Mouse (Mus musculus) stomach, embryonic 16.5 days (tissue): ENCODE measurements around the gene Parvb. TPM values are rescaled to one million over a fixed set of nuclear protein-coding genes. Genes with fewer than 3 reads are reported as not detected.
A peak's percentile ranks its signal among the peaks of the same experiment; 100 is the strongest.
"Not testable (repeated sequence)": the region's sequence is repeated elsewhere in the genome, so short reads cannot be mapped to it uniquely, and the experiment has no call there.

ENCODE experiments used
- ATAC-seq: fragments of 200-750 bp; cut with Nextera tagmentation; 2 replicates; pipeline ENCODE4 v1.8.0; 2017; ENCODE audit warnings: moderate number of reproducible peaks, moderate TSS enrichment; ENCODE audit not compliant: insufficient read depth, low FRiP score
- H3K27ac ChIP-seq: fragments of 300-500 bp; sonication (generic); 2 replicates; pipeline ENCODE4 v1.5.1; 2014; ENCODE audit warnings: low read length
- H3K27me3 ChIP-seq: fragments of 300-500 bp; sonication (generic); 2 replicates; pipeline ENCODE4 v1.6.1; 2014; ENCODE audit warnings: low read length, control low read depth, mixed read lengths; ENCODE audit not compliant: control insufficient read depth, insufficient read depth
- H3K36me3 ChIP-seq: fragments of 300-500 bp; sonication (generic); 2 replicates; pipeline ENCODE4 v1.6.1; 2014; ENCODE audit warnings: low read length; ENCODE audit not compliant: control insufficient read depth, insufficient read depth
- H3K4me1 ChIP-seq: fragments of 300-500 bp; sonication (generic); 2 replicates; pipeline ENCODE4 v1.6.1; 2014; ENCODE audit warnings: low read length, control low read depth, mixed read lengths; ENCODE audit not compliant: control insufficient read depth, insufficient read depth
- H3K4me2 ChIP-seq: fragments of 300-500 bp; sonication (generic); 2 replicates; pipeline ENCODE4 v1.6.1; 2014; ENCODE audit warnings: low read depth, low read length, mixed read lengths
- H3K4me3 ChIP-seq: fragments of 300-500 bp; sonication (generic); replicated peaks from 2 replicates; pipeline ENCODE4 v1.5.1; 2014; ENCODE audit warnings: mild to moderate bottlenecking, low read length
- H3K9ac ChIP-seq: fragments of 300-500 bp; sonication (generic); 2 replicates; pipeline ENCODE4 v1.6.1; 2014; ENCODE audit warnings: low read length
- H3K9me3 ChIP-seq: fragments of 300-500 bp; sonication (generic); replicated peaks from 2 replicates; pipeline ENCODE4 v1.6.1; 2016; ENCODE audit warnings: low read length, control low read depth; ENCODE audit not compliant: control insufficient read depth
- WGBS: fragments of 180-500 bp; shearing (Covaris S2); extraction: QIAGEN DNeasy Blood & Tissue Kit; methylation state at CpG from one replicate; pipeline ENCODE4 v1.1.7; 2014; 5-methylcytosine and 5-hydroxymethylcytosine counted together
- polyA plus RNA-seq: library from polyadenylated mRNA; unstranded; fragments of >200 nt; fragmentation: Nextera tagmentation; extraction: Ambion mirVana; gene quantifications from 2 replicates; pipeline ENCODE4 v1.2.1, GENCODE M21; 2015

Parvb gene
- polyA plus RNA-seq, 1 experiment from 2014 or later: 3.2 TPM

- not testable (repeated sequence) for H3K4me1 ChIP-seq, H3K9me3 ChIP-seq, ATAC-seq, H3K27me3 ChIP-seq, H3K36me3 ChIP-seq, H3K4me2 ChIP-seq, H3K9ac ChIP-seq, H3K4me3 ChIP-seq, H3K27ac ChIP-seq
- WGBS: 86% methylated on average over 1 of the region's 1 CpGs
Observed at GRCm38 (mm10) chr15:84288953-84289352, 57.1 kb downstream of the Parvb start.

GRCm38 (mm10) chr15:84291097-84291496 is 59.3 kb downstream of the Parvb start:
- ATAC-seq: no peak
- 89% methylated on average over 5 of the region's 5 CpGs for WGBS
- Histone ChIP-seq H3K9me3 (no peaks in the 10 kb centered on the region), H3K4me2 (no peak overlapping the region), H3K4me3 (no peak overlapping the region), H3K27ac (no peak overlapping the region), H3K36me3 (no peaks in the 10 kb centered on the region), H3K9ac (no peak overlapping the region), H3K27me3 (no peaks in the 10 kb centered on the region), H3K4me1 (no peaks in the 10 kb centered on the region)

- H3K4me1 ChIP-seq: 0 out of 2 replicates have a peak, but pooled peaks cover 4% of the 10 kb centered on the region
Observed at GRCm38 (mm10) chr15:84293590-84293989, 61.7 kb downstream of the Parvb start.

GRCm38 (mm10) chr15:84294391-84294790 is 62.5 kb downstream of the Parvb start:
- no peak overlapping the region for H3K9ac ChIP-seq
- H3K27ac ChIP-seq: no peak overlapping the region
- H3K4me1 ChIP-seq: 0 out of 2 replicates have a peak, but pooled peaks cover 7% of the 10 kb centered on the region
- no peaks in the 10 kb centered on the region for H3K9me3 ChIP-seq
- 83% methylated on average over 9 of the region's 9 CpGs for WGBS
- H3K27me3 ChIP-seq: no peaks in the 10 kb centered on the region
- no peaks in the 10 kb centered on the region for H3K36me3 ChIP-seq
- H3K4me3 ChIP-seq: no peak overlapping the region
- H3K4me2 ChIP-seq: no peak overlapping the region
- no peak for ATAC-seq

More at GRCm38 (mm10) chr15:84293590-84293989, 61.7 kb downstream of the Parvb start:
- Histone ChIP-seq H3K9ac (no peak overlapping the region), H3K36me3 (no peaks in the 10 kb centered on the region), H3K4me3 (no peak overlapping the region), H3K9me3 (no peaks in the 10 kb centered on the region), H3K27me3 (no peaks in the 10 kb centered on the region), H3K4me2 (no peak overlapping the region), H3K27ac (no peak overlapping the region)
- 85% methylated on average over 12 of the region's 12 CpGs for WGBS
- no peak for ATAC-seq

- Histone ChIP-seq H3K36me3 (no peaks in the 10 kb centered on the region), H3K27me3 (no peaks in the 10 kb centered on the region), H3K4me3 (no peak overlapping the region), H3K9ac (no peak overlapping the region), H3K27ac (no peak overlapping the region), H3K4me1 (peaks cover 14% of the 10 kb centered on the region; the same call in 1 of the 2 replicates), H3K9me3 (no peaks in the 10 kb centered on the region), H3K4me2 (no peak overlapping the region)
- WGBS: 69% methylated on average over 10 of the region's 10 CpGs
- no peak for ATAC-seq
Observed at GRCm38 (mm10) chr15:84295225-84295624, 63.4 kb downstream of the Parvb start.

GRCm38 (mm10) chr15:84297454-84297853 is 65.6 kb downstream of the Parvb start:
- no peaks in the 10 kb centered on the region for H3K27me3 ChIP-seq
- no peak overlapping the region for H3K4me2 ChIP-seq
- no peaks in the 10 kb centered on the region for H3K36me3 ChIP-seq
- no peak for ATAC-seq
- WGBS: 55% methylated on average over 8 of the region's 8 CpGs
- no peak overlapping the region for H3K4me3 ChIP-seq
- H3K9me3 ChIP-seq: no peaks in the 10 kb centered on the region
- H3K4me1 ChIP-seq: peaks cover 30% of the 10 kb centered on the region
- H3K9ac ChIP-seq: no peak overlapping the region
- H3K27ac ChIP-seq: no peak overlapping the region

- H3K9me3 ChIP-seq: no peaks in the 10 kb centered on the region
- peak; percentile 31; the same call in 1 of the 2 replicates for ATAC-seq
- H3K27me3 ChIP-seq: no peaks in the 10 kb centered on the region
- no peak overlapping the region for H3K4me3 ChIP-seq
- no peaks in the 10 kb centered on the region for H3K36me3 ChIP-seq
- 39% methylated on average over 13 of the region's 13 CpGs for WGBS
- no peak overlapping the region for H3K27ac ChIP-seq
- peaks cover 36% of the 10 kb centered on the region for H3K4me1 ChIP-seq
- no peak overlapping the region for H3K4me2 ChIP-seq
- no peak overlapping the region for H3K9ac ChIP-seq
Observed at GRCm38 (mm10) chr15:84298804-84299370, 67.0 kb downstream of the Parvb start.

- Histone ChIP-seq H3K27me3 (no peaks in the 10 kb centered on the region), H3K4me2 (no peak overlapping the region), H3K27ac (no peak overlapping the region), H3K4me3 (no peak overlapping the region), H3K36me3 (no peaks in the 10 kb centered on the region), H3K4me1 (peaks cover 36% of the 10 kb centered on the region), H3K9ac (no peak overlapping the region; the same call in 1 of the 2 replicates), H3K9me3 (no peaks in the 10 kb centered on the region)
- 0 out of 2 replicates have a peak, but pooled peaks have one; percentile 5 for ATAC-seq
- 45% methylated on average over 9 of the region's 9 CpGs for WGBS
Observed at GRCm38 (mm10) chr15:84299662-84300333, 68.0 kb downstream of the Parvb start.

- Histone ChIP-seq H3K4me1 (peaks cover 36% of the 10 kb centered on the region), H3K4me3 (no peak overlapping the region), H3K9ac (no peak overlapping the region), H3K36me3 (no peaks in the 10 kb centered on the region), H3K9me3 (no peaks in the 10 kb centered on the region), H3K27me3 (no peaks in the 10 kb centered on the region), H3K27ac (no peak overlapping the region), H3K4me2 (no peak overlapping the region)
- 58% methylated on average over 2 of the region's 2 CpGs for WGBS
- ATAC-seq: no peak
Observed at GRCm38 (mm10) chr15:84300591-84300990, 68.7 kb downstream of the Parvb start.
